Mouse (Mus musculus) megakaryocyte, embryonic 14.5 days (primary cell): ENCODE measurements around the gene Pafah2.

Experiments used
- FLI1 ChIP-seq: IDR thresholded peaks from 2 replicates; pipeline ENCODE4 v1.6.1; 2012; ENCODE audit warnings: low read length, inconsistent platforms, mixed read lengths
- GATA1 ChIP-seq: IDR thresholded peaks from 3 replicates; pipeline ENCODE4 v1.6.1; 2012; ENCODE audit warnings: mixed read lengths, low read length, inconsistent platforms, borderline replicate concordance

- TF ChIP-seq GATA1 = no peak
- TF ChIP-seq FLI1 = no peak
Observed at GRCm38 (mm10) chr4:134453619-134454400, 57.7 kb downstream of the Pafah2 start.
